Mouse (Mus musculus) olfactory bulb, adult 2 months (tissue): ENCODE measurements at regions not wholly inside any gene's neighbourhood (a gene's known extent, or its start where the extent isn't known, plus 50 kb on each side); places are given as distances from the start of the nearest gene placed in this dataset.

ENCODE experiments used
- CTCF ChIP-seq: fragments of 200-500 bp; IDR thresholded peaks from 2 replicates; pipeline ENCODE4 v1.5.1; 2012; ENCODE audit warnings: low read depth, mild to moderate bottlenecking, low read length, moderate library complexity; ENCODE audit not compliant: insufficient read depth
- POLR2A ChIP-seq: fragments of 200-500 bp; IDR thresholded peaks from 2 replicates; pipeline ENCODE4 v1.6.1; 2012; ENCODE audit warnings: mild to moderate bottlenecking, low read depth, low read length, moderate library complexity; ENCODE audit not compliant: insufficient read depth

- TF ChIP-seq POLR2A (no peak), CTCF (no peak)
Observed at GRCm38 (mm10) chr4:34177421-34177820, 127.4 kb upstream of the Spaca1 start.
